Mouse (Mus musculus) kidney, postnatal 14 days (tissue): ENCODE data around the gene Cybc1.

Experiments used
- DNase-seq: peaks from one replicate; pipeline ENCODE4 v3.0.0; 2022; ENCODE audit warnings: mixed read lengths

Cybc1 gene

DNA sequence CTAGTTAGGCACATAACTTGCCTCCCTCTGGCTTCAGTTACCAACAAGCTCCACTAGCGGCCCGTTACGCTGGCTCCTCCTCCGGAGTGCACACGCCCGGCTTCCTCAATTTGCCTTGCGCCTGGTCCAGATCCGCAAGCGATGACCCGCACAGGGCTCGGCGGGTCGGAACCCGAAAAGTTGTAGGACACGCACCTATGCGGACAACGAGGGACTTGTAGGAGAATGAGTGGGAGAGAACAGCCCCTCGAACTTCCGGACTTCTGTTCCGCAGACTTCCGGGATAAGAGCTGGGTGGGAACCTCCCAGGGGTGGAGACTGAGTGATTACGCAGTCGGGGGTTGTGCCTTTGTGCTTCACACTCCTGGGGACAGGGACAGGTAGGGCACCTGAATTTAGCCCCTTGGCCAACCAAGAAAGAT, at the start of gene Cybc1:
Gene Cybc1 (minus strand): TSS at position 305 of the 422 bp plus-strand sequence.
- DNase-seq, result peak; percentile 84

- DNase-seq, result no peak
These were observed 48.9 kb upstream of the Cybc1 start for GRCm38 (mm10) chr11:121278011-121278410.

DNA sequence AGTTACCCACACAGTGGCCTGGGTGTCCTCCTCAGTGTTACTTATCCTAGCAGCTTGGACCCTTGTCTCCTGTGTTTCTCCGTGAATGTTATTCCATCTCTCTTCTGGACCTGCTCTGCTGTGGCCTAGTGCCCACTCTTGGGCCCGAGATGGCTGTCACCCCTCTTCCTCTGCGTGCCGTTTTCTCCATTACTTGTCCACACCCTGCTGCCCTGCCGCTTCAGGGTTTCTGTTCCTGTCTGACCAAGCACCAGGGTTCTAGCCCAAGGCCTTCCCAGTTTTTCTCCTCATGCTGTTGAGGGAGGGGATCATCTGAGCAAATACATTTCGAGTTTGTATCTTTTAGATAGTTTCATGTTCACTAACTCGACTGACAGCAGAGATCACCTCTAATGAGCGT, 48.4 kb upstream of the Cybc1 start:
- no peak for DNase-seq

DNA sequence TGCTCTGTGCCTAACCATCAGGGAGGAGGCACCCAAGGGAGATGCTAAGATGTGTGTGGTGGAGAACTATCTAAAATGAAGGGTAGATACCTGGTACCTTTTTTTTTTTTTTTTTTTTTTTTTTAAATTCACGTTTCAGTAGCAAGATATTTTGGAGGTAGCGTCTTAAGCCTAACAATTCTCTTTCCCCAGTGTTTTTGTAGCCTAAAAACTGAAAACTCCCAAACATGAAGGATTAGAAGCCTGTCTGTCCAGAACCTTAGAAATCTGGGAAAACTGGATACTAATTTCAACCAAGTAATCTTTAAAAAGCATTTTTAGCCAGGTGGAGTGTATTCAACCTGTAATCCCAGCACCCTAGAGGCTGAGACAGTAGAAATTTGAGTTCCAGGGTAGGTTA, 32.0 kb upstream of the Cybc1 start:
- no peak for DNase-seq

GRCm38 (mm10) chr11:121260211-121260906, 31.2 kb upstream of the Cybc1 start:
- DNase-seq, result peak; percentile 40

DNA sequence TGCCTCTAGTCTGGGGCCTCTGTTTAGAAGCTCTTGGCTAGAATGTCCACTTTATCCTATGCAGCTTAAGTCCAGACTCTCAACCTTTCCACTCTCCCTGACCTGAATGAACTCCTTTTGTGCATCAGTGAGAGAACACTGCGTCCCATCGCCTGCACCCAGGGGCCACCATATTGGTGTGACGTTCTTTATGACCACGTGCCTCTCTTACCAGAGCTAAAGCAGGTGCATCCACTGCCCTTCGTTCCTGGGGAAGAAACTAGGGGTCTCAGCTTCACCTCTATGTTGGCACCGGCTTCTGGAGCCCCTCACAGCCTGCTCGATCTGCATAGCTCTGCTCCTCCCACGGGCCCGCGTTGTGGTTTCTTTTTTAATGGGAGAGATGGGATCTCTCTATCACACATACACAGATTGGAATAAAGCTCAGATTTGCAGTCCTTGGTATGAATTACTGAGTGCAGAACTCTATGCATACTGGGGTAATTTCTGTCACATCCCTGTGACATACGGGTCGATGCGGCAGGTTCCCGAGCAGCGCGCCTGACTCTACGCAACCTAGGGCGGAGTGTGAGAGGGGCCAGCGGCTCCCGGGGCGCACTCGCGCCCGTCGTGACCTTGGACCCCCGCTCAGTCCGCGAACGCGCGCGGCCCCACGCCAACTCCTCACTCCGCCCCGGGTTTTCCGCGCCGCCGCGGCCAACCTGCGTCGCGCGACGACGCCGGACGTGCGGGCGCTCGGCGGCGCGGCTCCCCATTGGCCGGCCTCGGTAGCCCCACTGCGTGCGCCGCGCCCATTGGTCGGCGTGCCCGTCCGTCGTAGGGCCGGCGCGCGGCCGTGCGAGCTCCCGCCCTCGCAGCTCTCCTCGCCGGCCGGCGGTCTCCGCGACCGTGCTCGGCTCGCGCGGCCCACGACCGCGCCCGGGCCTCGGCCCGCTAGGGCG, 30.3 kb upstream of the Cybc1 start, which contains the start of gene Foxk2:
Gene Foxk2 (plus strand): TSS at position 831 of the 941 bp plus-strand sequence.
- peak; percentile 96 for DNase-seq

GRCm38 (mm10) chr11:121250196-121250595, 21.1 kb upstream of the Cybc1 start:
- DNase-seq, result no peak

GRCm38 (mm10) chr11:121239669-121240068, 10.5 kb upstream of the Cybc1 start:
- no peak for DNase-seq

DNA sequence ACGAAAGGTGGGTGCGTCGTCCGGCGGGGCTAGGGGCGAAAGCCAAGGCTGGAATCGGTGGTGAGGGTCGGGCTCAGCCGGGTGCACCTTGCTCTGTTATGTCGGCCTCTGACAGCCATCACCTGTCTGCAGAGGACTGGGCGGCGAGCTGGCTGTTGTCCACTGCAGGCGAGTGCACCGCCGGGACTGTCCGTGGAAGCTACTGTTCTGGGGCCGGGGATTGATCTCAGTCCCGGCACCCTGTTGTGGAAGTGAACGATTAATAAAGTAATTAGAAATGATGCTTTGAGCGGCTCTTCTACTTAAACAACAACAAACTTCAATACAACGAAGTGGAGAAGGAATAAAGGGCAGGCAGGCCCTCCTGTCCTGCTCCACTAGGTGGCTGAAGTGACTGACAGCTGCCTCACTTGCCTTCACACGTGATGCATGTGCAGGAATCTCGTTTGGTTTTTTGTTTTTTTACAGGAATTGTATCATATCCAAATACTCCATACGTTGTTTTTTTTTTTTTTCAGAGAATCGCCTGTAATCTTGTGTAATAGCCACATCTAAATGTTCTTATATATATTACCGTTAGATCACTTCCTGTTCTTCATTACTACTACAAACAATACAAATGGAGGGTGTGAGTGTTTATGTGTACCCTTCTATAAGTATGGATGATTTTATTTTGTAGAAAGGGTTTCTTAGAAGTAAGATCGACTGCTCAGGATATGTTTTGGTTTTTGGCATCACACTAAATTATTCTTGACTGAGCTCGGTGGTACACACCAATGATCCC, 8.4 kb upstream of the Cybc1 start:
- no peak for DNase-seq

DNA sequence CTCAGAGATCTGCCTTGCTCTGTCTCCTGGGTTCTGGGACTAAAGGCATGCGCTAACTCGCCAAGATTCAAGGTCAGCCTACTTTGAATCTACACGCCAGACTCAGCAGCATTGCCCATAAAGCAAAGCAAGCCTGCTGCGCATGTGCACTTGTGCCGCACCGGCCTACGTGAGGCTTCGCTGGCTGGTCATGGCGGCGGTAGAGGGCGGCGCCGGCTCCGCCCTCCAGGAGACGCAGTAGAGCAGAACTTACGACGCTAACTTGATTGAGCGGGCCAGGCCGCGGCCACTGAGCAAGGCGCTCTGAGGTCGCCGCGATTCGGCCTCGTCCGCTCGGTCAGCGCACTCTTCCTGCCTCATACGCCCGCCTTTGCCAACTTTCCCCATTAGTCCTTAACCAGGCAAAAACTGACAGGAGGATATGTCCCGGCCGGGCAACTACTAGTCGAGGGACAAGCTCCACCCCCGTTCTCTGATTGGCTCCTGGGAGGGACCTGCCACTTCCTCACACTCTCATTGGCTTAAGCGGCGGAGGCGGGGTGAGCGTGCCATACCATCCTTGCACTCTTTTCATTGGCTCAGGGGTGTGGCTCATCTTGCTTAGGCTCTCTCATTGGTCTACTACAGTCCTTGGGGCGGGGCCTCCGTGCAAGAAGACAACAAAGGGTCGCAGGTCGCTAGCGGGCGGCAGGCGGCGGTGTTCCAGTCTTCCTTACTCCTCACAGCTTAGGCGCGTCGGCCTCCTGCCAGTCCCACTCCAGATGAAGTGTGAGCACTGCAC, 7.6 kb upstream of the Cybc1 start, which contains the start of gene Narf:
Gene Narf (plus strand): TSS at position 690 of the 781 bp plus-strand sequence.
- peak; percentile 100 for DNase-seq

DNA sequence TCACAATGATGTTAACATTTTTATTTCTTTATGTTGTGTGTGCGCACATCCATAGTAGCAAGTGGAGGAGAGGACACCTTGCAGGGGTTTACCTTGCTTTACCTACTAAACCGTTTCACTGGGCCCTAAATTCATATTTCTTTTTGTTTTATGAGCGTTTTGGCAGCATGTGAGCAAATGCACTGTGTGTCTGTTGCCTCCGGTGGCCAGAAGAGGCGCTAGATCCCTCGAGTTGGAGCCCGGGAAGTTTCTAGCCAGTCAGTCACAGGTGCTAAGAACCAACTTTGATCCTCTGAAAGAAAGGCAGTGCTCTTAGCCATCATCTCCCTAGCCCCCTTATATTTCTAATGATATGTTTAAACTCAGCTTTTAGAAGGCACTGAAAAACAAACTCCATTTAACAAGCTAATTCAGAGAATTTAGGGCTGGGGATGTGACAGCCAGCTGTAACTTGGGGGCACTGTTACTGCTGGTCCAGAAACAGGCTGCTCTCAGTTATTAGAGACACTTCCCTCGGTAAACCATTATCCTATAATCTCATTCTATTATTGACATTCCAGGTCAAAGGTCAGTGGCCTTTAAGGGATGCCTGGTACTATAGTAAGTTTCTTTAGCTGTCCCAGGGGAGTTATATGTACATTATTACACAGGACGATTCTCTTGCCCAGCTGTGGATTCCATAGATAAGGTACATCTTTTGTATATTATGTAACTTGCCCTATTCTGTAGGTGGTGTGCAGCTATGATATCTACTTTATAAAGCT, 6.5 kb upstream of the Cybc1 start:
- DNase-seq, result peak; percentile 37

GRCm38 (mm10) chr11:121232706-121233105, 3.6 kb upstream of the Cybc1 start:
- DNase-seq, result no peak

- DNase-seq, result peak; percentile 14
These were observed 2.6 kb upstream of the Cybc1 start for GRCm38 (mm10) chr11:121231628-121232291.

GRCm38 (mm10) chr11:121231191-121231590, 2.1 kb upstream of the Cybc1 start:
- DNase-seq, result peak; percentile 45

DNA sequence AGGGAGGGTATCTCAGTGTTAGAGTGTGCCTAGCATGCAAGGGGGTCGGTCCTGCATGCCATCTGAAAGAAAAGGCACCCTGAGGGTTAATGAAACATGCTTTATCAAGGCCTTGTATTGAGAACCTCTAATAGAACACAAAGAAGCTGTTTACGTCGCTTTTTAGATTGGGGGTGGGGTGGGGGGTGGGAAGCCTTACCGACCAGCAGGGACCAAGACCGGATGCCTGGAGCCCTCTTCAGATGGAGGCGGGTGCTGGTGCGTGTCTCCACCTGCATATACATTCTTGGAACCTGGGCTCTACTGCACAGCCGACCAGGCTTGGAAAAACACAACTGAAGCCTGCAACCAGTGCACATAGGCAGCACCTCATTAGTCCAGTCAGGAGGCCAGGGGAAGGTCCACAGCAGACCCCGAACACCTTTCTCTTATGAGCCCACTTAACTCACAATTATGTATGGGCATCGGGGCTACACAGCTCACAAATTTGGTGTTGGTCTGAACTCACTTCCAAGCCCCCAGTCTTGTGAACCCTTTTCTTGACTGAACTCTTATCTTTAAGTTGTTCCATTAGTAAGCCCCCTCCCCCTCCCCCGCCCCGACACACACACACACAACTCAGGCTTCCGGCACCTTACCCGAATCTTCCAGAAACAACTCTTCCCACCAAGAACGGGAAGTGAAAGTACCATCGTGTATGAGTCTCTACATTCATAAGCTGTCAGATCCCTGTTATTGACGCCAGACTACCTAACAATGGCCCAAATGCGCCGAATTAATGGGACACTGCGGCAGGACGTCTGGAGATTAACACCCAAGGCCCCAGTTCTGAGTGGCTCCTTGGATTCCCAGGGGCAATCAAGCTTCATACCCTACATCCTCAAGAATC, 749 bp downstream of the Cybc1 start:
- DNase-seq, result peak; percentile 12

GRCm38 (mm10) chr11:121221321-121222010, 7.7 kb downstream of the Cybc1 start:
- no peak for DNase-seq

GRCm38 (mm10) chr11:121220771-121221170, 8.4 kb downstream of the Cybc1 start:
- DNase-seq, result no peak

DNA sequence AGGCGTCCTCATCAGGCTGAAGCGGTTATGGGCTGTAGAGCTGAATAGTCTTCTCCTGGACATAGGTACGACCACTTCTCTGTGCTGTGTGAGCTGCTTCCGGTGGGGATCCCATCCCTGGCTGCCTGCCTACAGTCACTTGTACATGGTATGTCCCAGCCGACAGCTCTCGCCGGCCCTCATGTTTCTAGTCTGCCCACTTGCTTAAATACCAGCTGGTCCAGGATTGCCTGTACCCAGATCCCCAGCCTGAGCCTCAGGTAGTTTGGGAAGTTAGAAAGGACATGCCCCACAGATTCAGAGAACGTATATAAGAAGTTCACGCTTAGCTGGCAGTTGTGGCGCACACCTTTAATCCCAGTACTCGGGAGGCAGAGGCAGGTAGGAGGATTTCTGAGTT, 9.3 kb downstream of the Cybc1 start:
- no peak for DNase-seq

DNA sequence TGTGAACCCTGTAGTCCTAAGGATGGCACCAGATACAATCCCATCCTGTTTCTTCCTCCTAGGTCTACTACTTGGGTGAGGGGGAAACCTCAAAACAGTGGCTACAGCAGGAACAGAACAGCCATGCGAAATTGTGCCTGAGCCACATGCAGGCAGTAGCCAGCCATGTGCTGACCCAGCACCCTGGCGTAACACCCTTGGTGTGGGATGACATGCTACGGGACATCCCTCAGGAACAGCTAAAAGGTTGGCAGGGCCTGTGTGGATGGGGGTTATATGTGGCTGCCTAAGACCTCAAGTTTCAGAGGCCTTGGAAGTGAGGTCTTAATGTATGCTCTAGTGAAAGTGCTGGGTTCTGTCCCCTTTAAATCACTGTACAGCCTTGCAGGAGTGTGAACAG, 12.3 kb downstream of the Cybc1 start:
- no peak for DNase-seq
